ENCODE assay signal across 15 mouse cellular contexts in genomic region chr19:4746611-4747010, GRCm38 (mm10). TPM values are rescaled to one million over a fixed set of nuclear protein-coding genes. Genes with fewer than 3 reads are reported as not detected.
A peak's percentile ranks its signal among the peaks of the same experiment; 100 is the strongest.
DNase-seq lines count a peak whose midpoint lies in the region; ATAC-seq lines count a peak whose summit lies in the region.
"Had no signal": no experiment of that assay in that cellular context is flagged by ENCODE, and none has a peak within 500 bp of the region (broad histone marks: within the 10 kb centered on the region; RNA-seq: fewer than 3 reads in every experiment).

No protein-coding gene starts in this region.

- 91% methylated on average over 14 of the region's 14 CpGs for WGBS in neural tube, embryonic 15.5 days
- WGBS in hindbrain, embryonic 13.5 days = 85% methylated on average over 14 of the region's 14 CpGs

- H3K4me3 ChIP-seq in neural tube, embryonic 15.5 days (replicated peaks) = no peak overlapping the region
- H3K4me3 ChIP-seq in hindbrain, embryonic 13.5 days = no peak overlapping the region
- H3K4me3 ChIP-seq: embryonic facial prominence, embryonic 13.5 days; hindbrain, embryonic 15.5 days; left cerebral cortex, adult 2 months had no signal

- H3K9me3 ChIP-seq in neural tube, embryonic 15.5 days (replicated peaks) = no peaks in the 10 kb centered on the region
- H3K9me3 ChIP-seq in hindbrain, embryonic 13.5 days = no peaks in the 10 kb centered on the region
- H3K9me3 ChIP-seq: embryonic facial prominence, embryonic 13.5 days; hindbrain, embryonic 15.5 days had no signal

- H3K27ac ChIP-seq in neural tube, embryonic 15.5 days (replicated peaks) = no peak overlapping the region
- H3K27ac ChIP-seq in hindbrain, embryonic 13.5 days = no peak overlapping the region
- H3K27ac ChIP-seq: embryonic facial prominence, embryonic 13.5 days; hindbrain, embryonic 15.5 days; kidney, postnatal 0 days; left cerebral cortex, adult 2 months had no signal

- DNase-seq in kidney, postnatal 10 days = peak; percentile 46
- DNase-seq in kidney, adult 18-20 months = no peak
- peak; percentile 81 for DNase-seq in adrenal gland, postnatal 10 days
- peak; percentile 78 for DNase-seq in cerebellum, adult 11 months
- peak; percentile 64 for DNase-seq in gastrocnemius, postnatal 10 days
- no peak for DNase-seq in lung, postnatal 14 days
- DNase-seq: retina, postnatal 1 day had no signal

- ATAC-seq in neural tube, embryonic 15.5 days (ENCODE audit: low FRiP score) = no peak
- ATAC-seq in hindbrain, embryonic 13.5 days (ENCODE audit: low FRiP score) = no peak

- H3K4me2 ChIP-seq in neural tube, embryonic 15.5 days = no peak overlapping the region
- H3K4me2 ChIP-seq in hindbrain, embryonic 13.5 days = no peak overlapping the region
- H3K4me2 ChIP-seq: embryonic facial prominence, embryonic 13.5 days; hindbrain, embryonic 15.5 days; liver, embryonic 11.5 days had no signal

- peaks cover 90% of the 10 kb centered on the region for H3K36me3 ChIP-seq in neural tube, embryonic 15.5 days
- peaks cover 95% of the 10 kb centered on the region for H3K36me3 ChIP-seq in hindbrain, embryonic 13.5 days

- H3K4me1 ChIP-seq in neural tube, embryonic 15.5 days = no peaks in the 10 kb centered on the region
- H3K4me1 ChIP-seq in hindbrain, embryonic 13.5 days (replicated peaks) = no peaks in the 10 kb centered on the region
- H3K4me1 ChIP-seq: hindbrain, embryonic 15.5 days had no signal

- no peak overlapping the region for H3K9ac ChIP-seq in neural tube, embryonic 15.5 days (replicated peaks)
- H3K9ac ChIP-seq in hindbrain, embryonic 13.5 days = no peak overlapping the region; the same call in 1 of the 2 replicates
- H3K9ac ChIP-seq: hindbrain, embryonic 15.5 days had no signal

- no peaks in the 10 kb centered on the region for H3K27me3 ChIP-seq in neural tube, embryonic 15.5 days (replicated peaks)
- no peaks in the 10 kb centered on the region for H3K27me3 ChIP-seq in hindbrain, embryonic 13.5 days
- H3K27me3 ChIP-seq: embryonic facial prominence, embryonic 13.5 days; hindbrain, embryonic 15.5 days had no signal

RNA-seq across cellular contexts. Expression of gene Rbm4b, which starts 9.7 kb away (rescaled TPM):
- 10 to 100 TPM; 11.2 to 13.1 TPM for total RNA-seq in adrenal gland, postnatal 10 days (2021)
- total RNA-seq in gastrocnemius, postnatal 10 days (2021) = 1 to 10 TPM; 2.5 to 4.6 TPM
- 119 and 132 TPM in 2 replicates for polyA plus RNA-seq in neural tube, embryonic 15.5 days (2015; fragmentation: Nextera tagmentation; extraction: Ambion mirVana)
- polyA plus RNA-seq in hindbrain, embryonic 13.5 days (2015; fragmentation: Nextera tagmentation; extraction: Ambion mirVana) = 188 and 189 TPM in 2 replicates

RNA-seq across cellular contexts. Expression of gene Sptbn2, which starts 35.6 kb away (rescaled TPM):
- 1 to 10 TPM; 4.7 to 7.3 TPM for total RNA-seq in adrenal gland, postnatal 10 days (2021)
- 1 to 10 TPM in 1 of 2 experiments, under 1 TPM in 1; 0.96 to 1.1 TPM for total RNA-seq in gastrocnemius, postnatal 10 days (2021)
- 19.0 and 25.6 TPM in 2 replicates for polyA plus RNA-seq in neural tube, embryonic 15.5 days (2015; fragmentation: Nextera tagmentation; extraction: Ambion mirVana)
- 30.0 and 33.3 TPM in 2 replicates for polyA plus RNA-seq in hindbrain, embryonic 13.5 days (2015; fragmentation: Nextera tagmentation; extraction: Ambion mirVana)
- total RNA-seq: megakaryocyte, adult 5-6 weeks had no signal

RNA-seq across cellular contexts. Expression of gene Rbm4, which starts 47.1 kb away (rescaled TPM):
- 10 to 100 TPM; 50.6 to 60.8 TPM for total RNA-seq in adrenal gland, postnatal 10 days (2021)
- 10 to 100 TPM; 44.8 to 46.5 TPM for total RNA-seq in gastrocnemius, postnatal 10 days (2021)
- 67.2 and 76.2 TPM in 2 replicates for polyA plus RNA-seq in neural tube, embryonic 15.5 days (2015; fragmentation: Nextera tagmentation; extraction: Ambion mirVana)
- polyA plus RNA-seq in hindbrain, embryonic 13.5 days (2015; fragmentation: Nextera tagmentation; extraction: Ambion mirVana) = 97.3 and 97.5 TPM in 2 replicates

RNA-seq across cellular contexts. Expression of gene Gm960, which starts 48.1 kb away (rescaled TPM):
- under 1 TPM in 1 of 2 experiments, not detected in 1; 0.97 TPM for total RNA-seq in adrenal gland, postnatal 10 days (2021)
- 1 to 10 TPM in 1 of 2 experiments, under 1 TPM in 1; 0.20 to 1.0 TPM for total RNA-seq in gastrocnemius, postnatal 10 days (2021)
- polyA plus RNA-seq in neural tube, embryonic 15.5 days (2015; fragmentation: Nextera tagmentation; extraction: Ambion mirVana) = 7.2 and 7.7 TPM in 2 replicates
- polyA plus RNA-seq in hindbrain, embryonic 13.5 days (2015; fragmentation: Nextera tagmentation; extraction: Ambion mirVana) = 3.8 and 4.3 TPM in 2 replicates
- total RNA-seq: megakaryocyte, adult 5-6 weeks had no signal

Comparison
In these comparisons a context has a peak if more than half of its experiments do, and no peak if none do; other contexts are left out.
1. DNase-seq: peak in kidney, postnatal 10 days (single experiment), adrenal gland, postnatal 10 days (single experiment), cerebellum, adult 11 months (single experiment) and gastrocnemius, postnatal 10 days (single experiment); none in kidney, adult 18-20 months (single experiment) and lung, postnatal 14 days (single experiment).